Mouse (Mus musculus) c-Kit-positive CD71-negative TER-119-negative erythroid progenitor cells, embryonic 14.5 days (primary cell): ENCODE data around the gene Arhgap15.

Experiments
- DNase-seq: peaks from one replicate; pipeline ENCODE4 v3.0.0-alpha.2; 2013; ENCODE audit warnings: low read depth

The Arhgap15 gene

GRCm38 (mm10) chr2:44029865-44030264 lies 281.2 kb downstream of the Arhgap15 start:
- DNase-seq: no peak

GRCm38 (mm10) chr2:44039522-44040203 lies 291.0 kb downstream of the Arhgap15 start:
- no peak for DNase-seq

GRCm38 (mm10) chr2:44044088-44044487 lies 295.5 kb downstream of the Arhgap15 start:
- no peak for DNase-seq

GRCm38 (mm10) chr2:44044634-44045033 lies 296.0 kb downstream of the Arhgap15 start:
- no peak for DNase-seq

- no peak for DNase-seq
Measured at GRCm38 (mm10) chr2:44045231-44045630, 296.6 kb downstream of the Arhgap15 start.

- no peak for DNase-seq
Measured at GRCm38 (mm10) chr2:44060306-44060705, 311.7 kb downstream of the Arhgap15 start.

GRCm38 (mm10) chr2:44060716-44061115 lies 312.1 kb downstream of the Arhgap15 start:
- no peak for DNase-seq

- no peak for DNase-seq
Measured at GRCm38 (mm10) chr2:44065067-44065466, 316.4 kb downstream of the Arhgap15 start.

- no peak for DNase-seq
Measured at GRCm38 (mm10) chr2:44068151-44068840, 319.7 kb downstream of the Arhgap15 start.

GRCm38 (mm10) chr2:44068906-44069305 lies 320.3 kb downstream of the Arhgap15 start:
- no peak for DNase-seq

- no peak for DNase-seq
Measured at GRCm38 (mm10) chr2:44076570-44076969, 327.9 kb downstream of the Arhgap15 start.

GRCm38 (mm10) chr2:44080530-44080929 lies 331.9 kb downstream of the Arhgap15 start:
- no peak for DNase-seq

- no peak for DNase-seq
Measured at GRCm38 (mm10) chr2:44081241-44081640, 332.6 kb downstream of the Arhgap15 start.

- no peak for DNase-seq
Measured at GRCm38 (mm10) chr2:44084471-44084870, 335.8 kb downstream of the Arhgap15 start.

- no peak for DNase-seq
Measured at GRCm38 (mm10) chr2:44086403-44087056, 337.9 kb downstream of the Arhgap15 start.

- no peak for DNase-seq
Measured at GRCm38 (mm10) chr2:44098552-44098951, 349.9 kb downstream of the Arhgap15 start.

- DNase-seq: no peak
Measured at GRCm38 (mm10) chr2:44102351-44102750, 353.7 kb downstream of the Arhgap15 start.

- DNase-seq: no peak
Measured at GRCm38 (mm10) chr2:44103321-44103720, 354.7 kb downstream of the Arhgap15 start.

- DNase-seq: no peak
Measured at GRCm38 (mm10) chr2:44103742-44104141, 355.1 kb downstream of the Arhgap15 start.

- DNase-seq: no peak
Measured at GRCm38 (mm10) chr2:44104282-44105197, 355.9 kb downstream of the Arhgap15 start.

GRCm38 (mm10) chr2:44105198-44105555 lies 356.6 kb downstream of the Arhgap15 start:
- no peak for DNase-seq

GRCm38 (mm10) chr2:44106359-44106758 lies 357.7 kb downstream of the Arhgap15 start:
- DNase-seq: no peak
